In the genomic region with DNA sequence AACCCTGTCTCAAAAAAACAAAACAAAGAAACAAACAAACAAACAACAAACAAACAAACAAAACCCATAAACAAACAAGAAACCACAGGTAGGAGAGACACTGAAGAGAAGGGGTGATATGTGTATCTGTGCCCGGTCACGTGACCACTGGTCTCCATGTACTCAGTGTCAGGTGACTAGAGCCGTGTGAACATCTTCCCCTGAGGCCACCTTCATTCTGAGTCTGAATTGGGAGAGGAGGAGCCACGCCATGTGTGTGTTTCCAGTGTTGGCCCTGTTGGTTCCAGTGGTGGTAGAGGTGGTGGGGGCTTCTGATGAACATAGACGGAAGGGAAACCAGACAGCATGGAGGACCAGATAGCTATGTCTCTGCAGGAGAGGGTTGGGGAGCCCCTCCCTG, we compare ENCODE assay signal across 31 mouse cellular contexts.
"Had no signal": no experiment of that assay in that cellular context is flagged by ENCODE, and none has a peak within 500 bp of the region (broad histone marks: within the 10 kb centered on the region; RNA-seq: fewer than 3 reads in every experiment).

No protein-coding gene starts in this region.

- H3K4me2 ChIP-seq: limb, embryonic 12.5 days; limb, embryonic 13.5 days; limb, embryonic 15.5 days; liver, embryonic 11.5 days; liver, embryonic 12.5 days; liver, embryonic 13.5 days; liver, embryonic 15.5 days; lung, embryonic 14.5 days; lung, embryonic 15.5 days; midbrain, embryonic 12.5 days; midbrain, embryonic 13.5 days; midbrain, embryonic 15.5 days; neural tube, embryonic 12.5 days had no signal

- H3K27ac ChIP-seq: left cerebral cortex, adult 2 months; limb, embryonic 10.5 days; limb, embryonic 12.5 days; limb, embryonic 13.5 days; limb, embryonic 15.5 days; liver, embryonic 12.5 days; liver, embryonic 13.5 days; liver, embryonic 14.5 days; liver, embryonic 15.5 days; lung, embryonic 15.5 days; macrophage; midbrain, embryonic 10.5 days; midbrain, embryonic 12.5 days; midbrain, embryonic 13.5 days; neural tube, embryonic 12.5 days had no signal

- H3K9ac ChIP-seq: limb, embryonic 12.5 days; limb, embryonic 13.5 days; limb, embryonic 15.5 days; liver, embryonic 12.5 days; liver, embryonic 13.5 days; liver, embryonic 14.5 days; liver, embryonic 15.5 days; liver, postnatal 0 days; lung, embryonic 14.5 days; lung, embryonic 15.5 days; midbrain, embryonic 12.5 days; midbrain, embryonic 13.5 days; midbrain, embryonic 15.5 days; neural tube, embryonic 12.5 days had no signal

- DNase-seq: left cerebral cortex, postnatal 4 days; liver; liver, embryonic 13.5 days; liver, postnatal 0 days; lung, adult 18-20 months; lung, adult 2 months; lung, embryonic 14.5 days; lung, postnatal 10 days; lung, postnatal 14 days; lung, postnatal 36 days; lung, postnatal 4 days had no signal

- H3K4me1 ChIP-seq: limb, embryonic 10.5 days; limb, embryonic 15.5 days; liver, embryonic 12.5 days; liver, embryonic 13.5 days; liver, embryonic 15.5 days; lung, embryonic 15.5 days; megakaryocyte, embryonic 14.5 days; midbrain, embryonic 10.5 days; midbrain, embryonic 12.5 days; midbrain, embryonic 13.5 days; neural tube, embryonic 12.5 days had no signal

- ATAC-seq: liver, embryonic 12.5 days; liver, postnatal 0 days; lung, postnatal 0 days; midbrain, embryonic 13.5 days; midbrain, embryonic 15.5 days; midbrain, embryonic 16.5 days had no signal

- H3K36me3 ChIP-seq: limb, embryonic 12.5 days; limb, embryonic 15.5 days; liver, embryonic 12.5 days; liver, embryonic 13.5 days; liver, embryonic 15.5 days; lung, embryonic 15.5 days; midbrain, embryonic 10.5 days; midbrain, embryonic 12.5 days; midbrain, embryonic 13.5 days; midbrain, embryonic 15.5 days; neural tube, embryonic 12.5 days had no signal

- H3K9me3 ChIP-seq: limb, embryonic 10.5 days; limb, embryonic 15.5 days; liver, embryonic 12.5 days; liver, embryonic 13.5 days; lung, embryonic 15.5 days; midbrain, embryonic 12.5 days; midbrain, embryonic 13.5 days; midbrain, embryonic 15.5 days; neural tube, embryonic 12.5 days had no signal

- H3K4me3 ChIP-seq: left cerebral cortex, adult 2 months; limb, embryonic 10.5 days; limb, embryonic 12.5 days; limb, embryonic 13.5 days; limb, embryonic 15.5 days; liver, embryonic 12.5 days; liver, embryonic 13.5 days; liver, embryonic 15.5 days; lung, embryonic 15.5 days; megakaryocyte, embryonic 14.5 days; midbrain, embryonic 10.5 days; midbrain, embryonic 12.5 days; midbrain, embryonic 13.5 days; midbrain, embryonic 15.5 days; myocyte; neural tube, embryonic 12.5 days had no signal

- H3K27me3 ChIP-seq: limb, embryonic 13.5 days; limb, embryonic 15.5 days; liver, embryonic 12.5 days; liver, embryonic 13.5 days; liver, embryonic 15.5 days; lung, embryonic 15.5 days; megakaryocyte, embryonic 14.5 days; midbrain, embryonic 12.5 days; midbrain, embryonic 13.5 days; midbrain, embryonic 15.5 days; neural tube, embryonic 12.5 days had no signal
